Mouse (Mus musculus) ES-E14 (cell line): ENCODE measurements around the gene Gtf3c5. TPM values are rescaled to one million over a fixed set of nuclear protein-coding genes. Genes with fewer than 3 reads are reported as not detected.

ENCODE experiments used
- DNase-seq: peaks from one replicate; pipeline ENCODE4 v3.0.0-alpha.2; 2013; ENCODE audit warnings: low read depth, low spot score
- H3K27ac ChIP-seq: 2 replicates; pipeline ENCODE4 v1.5.1; 2012; ENCODE audit warnings: low read depth, mild to moderate bottlenecking, low read length, moderate library complexity, mixed read lengths; ENCODE audit not compliant: poor library complexity, insufficient read depth, severe bottlenecking
- H3K36me3 ChIP-seq: 2 replicates; pipeline ENCODE4 v1.6.1; 2012; ENCODE audit warnings: mild to moderate bottlenecking, low read length, moderate library complexity, mixed read lengths; ENCODE audit not compliant: control insufficient read depth, poor library complexity, insufficient read depth, severe bottlenecking
- H3K4me1 ChIP-seq, 2 experiments: fragments of 150-350 bp in 1 of 2; sonication (generic) in 1 of 2; 2 replicates each; pipeline ENCODE4 v1.6.1; 2012; ENCODE audit warnings: low read length in 2 of 2, mild to moderate bottlenecking in 1 of 2, mixed read lengths in 1 of 2; ENCODE audit not compliant: control insufficient read depth in 2 of 2, insufficient read depth in 2 of 2, poor library complexity in 1 of 2
- H3K4me3 ChIP-seq, 2 experiments: fragments of 150-350 bp in 1 of 2; sonication (generic) in 1 of 2; 2 replicates each; pipeline ENCODE4 v1.5.1; 2012; ENCODE audit warnings: low read length in 2 of 2, low read depth in 1 of 2, mild to moderate bottlenecking in 1 of 2, mixed read lengths in 1 of 2; ENCODE audit not compliant: insufficient read depth in 1 of 2, poor library complexity in 1 of 2, severe bottlenecking in 1 of 2
- H3K9ac ChIP-seq: 2 replicates; pipeline ENCODE4 v1.6.1; 2012; ENCODE audit warnings: low read depth, mild to moderate bottlenecking, low read length, mixed read lengths; ENCODE audit not compliant: poor library complexity, insufficient read depth, severe bottlenecking
- H3K9me3 ChIP-seq: fragments of 150-350 bp; sonication (generic); 2 replicates; pipeline ENCODE4 v1.6.1; 2012; ENCODE audit warnings: low read depth, mild to moderate bottlenecking, low read length; ENCODE audit not compliant: control insufficient read depth, insufficient read depth
- CHD2 ChIP-seq: IDR thresholded peaks from 2 replicates; pipeline ENCODE4 v1.6.1; 2014; ENCODE audit warnings: mild to moderate bottlenecking, low read depth, low read length, inconsistent platforms
- HCFC1 ChIP-seq: IDR thresholded peaks from 2 replicates; pipeline ENCODE4 v1.6.1; 2012; ENCODE audit warnings: low read length, inconsistent platforms, borderline replicate concordance; ENCODE audit not compliant: insufficient read depth
- MAFK ChIP-seq: IDR thresholded peaks from 2 replicates; pipeline ENCODE4 v1.6.1; 2014; ENCODE audit warnings: mild to moderate bottlenecking, low read depth, low read length, inconsistent platforms; ENCODE audit not compliant: insufficient read depth
- ZC3H11A ChIP-seq: IDR thresholded peaks from 2 replicates; pipeline ENCODE4 v1.6.1; 2012; ENCODE audit warnings: low read depth, mild to moderate bottlenecking, inconsistent platforms, low read length, borderline replicate concordance
- ZNF384 ChIP-seq: IDR thresholded peaks from 2 replicates; pipeline ENCODE4 v1.6.1; 2012; ENCODE audit warnings: low read depth, low read length, inconsistent platforms
- in situ Hi-C, 2 experiments: fragments of 600-800 bp; cut with MboI; formaldehyde crosslinking; loops; one replicate each; pipeline ENCODE4 v1.15.1; 2025; ENCODE audit warnings: low sequenced_read_pairs in 2 of 2, inconsistent platforms in 1 of 2; ENCODE audit not compliant: unreplicated experiment in 2 of 2
- total RNA-seq: library from RNA; depleted of rRNA; stranded (reverse); fragments of 300-350 nt; gene quantifications from 2 replicates; pipeline ENCODE4 v1.2.3, GENCODE M21; 2012

The Gtf3c5 gene
- total RNA-seq, 1 experiment = 20.0 TPM

GRCm38 (mm10) chr2:28566545-28566944 is 17.0 kb downstream of the Gtf3c5 start:
- H3K27ac ChIP-seq = no peak overlapping the region
- H3K9ac ChIP-seq = no peak overlapping the region
- in situ Hi-C loops = no loop called here
- TF ChIP-seq ZNF384 = no peak
- no peak for TF ChIP-seq ZC3H11A
- no peak for TF ChIP-seq MAFK
- no peak for TF ChIP-seq HCFC1
- TF ChIP-seq CHD2 = no peak
- no peaks in the 10 kb centered on the region for H3K9me3 ChIP-seq
- no peak overlapping the region for H3K4me3 ChIP-seq
- H3K36me3 ChIP-seq = peaks cover 40% of the 10 kb centered on the region
- DNase-seq = no peak
- peaks cover 0 to 3% of the 10 kb centered on the region in 2 experiments; a peak in 1 of 4 replicates for H3K4me1 ChIP-seq

GRCm38 (mm10) chr2:28564380-28564779 is 19.2 kb downstream of the Gtf3c5 start:
- Histone ChIP-seq H3K9ac (no peak overlapping the region), H3K9me3 (no peaks in the 10 kb centered on the region), H3K4me3 (no peak overlapping the region), H3K36me3 (peaks cover 26% of the 10 kb centered on the region), H3K27ac (no peak overlapping the region), H3K4me1 (peaks cover 0 to 3% of the 10 kb centered on the region in 2 experiments; a peak in 1 of 4 replicates)
- in situ Hi-C loops = no loop called here
- no peak for TF ChIP-seq CHD2
- no peak for DNase-seq

GRCm38 (mm10) chr2:28563830-28564229 is 19.7 kb downstream of the Gtf3c5 start:
- Histone ChIP-seq H3K36me3 (peaks cover 25% of the 10 kb centered on the region), H3K9ac (no peak overlapping the region), H3K9me3 (no peaks in the 10 kb centered on the region), H3K4me3 (no peak overlapping the region), H3K4me1 (peaks cover 0 to 3% of the 10 kb centered on the region in 2 experiments; a peak in 1 of 4 replicates), H3K27ac (no peak overlapping the region)
- in situ Hi-C loops = no loop called here
- no peak for DNase-seq
- TF ChIP-seq ZC3H11A (no peak), HCFC1 (no peak), ZNF384 (no peak), MAFK (no peak), CHD2 (no peak)

DNA sequence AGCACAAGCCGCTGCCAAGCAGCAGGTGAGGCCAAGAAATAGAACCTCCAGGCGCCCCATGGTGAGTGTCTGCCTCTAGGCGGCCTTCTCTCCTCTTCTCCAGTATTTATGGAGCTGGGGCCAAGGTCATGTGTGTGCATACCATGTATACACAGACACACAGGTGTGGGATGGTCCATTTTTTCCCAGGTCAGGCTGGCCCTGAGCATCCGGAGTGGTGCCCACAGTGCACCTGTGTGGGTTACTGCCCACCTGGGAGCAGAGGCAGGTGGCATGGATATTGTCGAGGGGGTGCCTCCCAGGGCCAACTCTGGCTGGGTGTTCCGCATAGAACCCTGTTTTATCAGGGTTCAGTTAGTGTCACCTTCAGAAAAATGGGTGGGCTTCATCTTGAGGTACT is 20.2 kb downstream of the Gtf3c5 start, which contains the start of gene Cel:
Gene Cel, minus strand, starts transcription at position 101 of the 400 bp plus-strand sequence.
- H3K4me1 ChIP-seq = peaks cover 0 to 3% of the 10 kb centered on the region in 2 experiments; a peak in 1 of 4 replicates
- in situ Hi-C loops = no loop called here
- no peaks in the 10 kb centered on the region for H3K9me3 ChIP-seq
- no peak for DNase-seq
- peaks cover 22% of the 10 kb centered on the region for H3K36me3 ChIP-seq
- H3K27ac ChIP-seq = no peak within 1 kb of the TSS
- TF ChIP-seq CHD2 = no peak
- TF ChIP-seq MAFK = no peak
- no peak for TF ChIP-seq HCFC1
- no peak for TF ChIP-seq ZNF384
- no peak for TF ChIP-seq ZC3H11A
- no peak within 1 kb of the TSS for H3K4me3 ChIP-seq
- no peak within 1 kb of the TSS for H3K9ac ChIP-seq

DNA sequence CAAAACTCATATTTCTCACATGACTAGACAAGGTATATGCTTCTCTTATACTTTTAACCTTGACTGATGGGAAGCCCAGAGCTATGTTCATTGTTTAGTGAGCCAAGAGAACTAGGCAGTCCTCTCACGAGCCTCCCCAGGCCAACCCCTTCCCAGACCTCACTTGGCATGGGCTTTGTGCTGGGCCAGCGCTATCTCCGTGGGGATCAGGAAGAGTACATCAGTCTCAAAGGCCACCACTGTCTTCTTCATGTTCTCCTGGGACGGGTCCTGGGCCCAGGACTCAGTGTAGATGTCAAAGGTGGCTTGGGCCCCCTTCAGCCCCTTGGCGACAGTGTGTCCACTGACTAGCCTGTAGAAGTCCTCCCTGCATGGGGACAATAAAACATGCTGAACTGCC is 26.1 kb downstream of the Gtf3c5 start:
- Histone ChIP-seq H3K36me3 (peaks cover 6% of the 10 kb centered on the region; the same call in 1 of the 2 replicates), H3K27ac (no peak overlapping the region), H3K9me3 (no peaks in the 10 kb centered on the region), H3K9ac (no peak overlapping the region), H3K4me1 (no peaks in the 10 kb centered on the region), H3K4me3 (no peak overlapping the region)
- no peak for DNase-seq
- in situ Hi-C loops = no loop called here
- TF ChIP-seq HCFC1 (no peak), MAFK (no peak), CHD2 (no peak), ZNF384 (no peak), ZC3H11A (no peak)
